Mouse (Mus musculus): Measurements from ENCODE around the gene Sec14l2. TPM values are rescaled to one million over a fixed set of nuclear protein-coding genes. Genes with fewer than 3 reads are reported as not detected.

The Sec14l2 gene
- polyA plus RNA-seq, 1 experiment, result 0.42 TPM

GRCm38 (mm10) chr11:4146381-4146780 is 23.2 kb upstream of the Sec14l2 start:
- WGBS, result 94% methylated on average over 6 of the region's 6 CpGs
- no peak for TF ChIP-seq CTCF (IDR thresholded peaks at IDR 0.05; ENCODE audit: borderline replicate concordance, control insufficient read depth, extremely low read depth, insufficient read depth, low read length, poor library complexity)
- TF ChIP-seq POLR2A (IDR thresholded peaks at IDR 0.05; ENCODE audit: control insufficient read depth, extremely low read depth, insufficient read depth, low read length, poor library complexity), result no peak
- no peak for DNase-seq
- H3K4me1 ChIP-seq (replicated peaks; ENCODE audit: control insufficient read depth, insufficient read depth, low read length), result no peaks in the 10 kb centered on the region
- H3K27me3 ChIP-seq (ENCODE audit: control insufficient read depth, insufficient read depth, low read length), result no peaks in the 10 kb centered on the region
- no peak overlapping the region for H3K4me3 ChIP-seq (ENCODE audit: control insufficient read depth, insufficient read depth, low read length)
- H3K36me3 ChIP-seq (ENCODE audit: control insufficient read depth, insufficient read depth, low read length), result no peaks in the 10 kb centered on the region
- H3K27ac ChIP-seq (ENCODE audit: control insufficient read depth, insufficient read depth, low read length), result no peak overlapping the region

DNA sequence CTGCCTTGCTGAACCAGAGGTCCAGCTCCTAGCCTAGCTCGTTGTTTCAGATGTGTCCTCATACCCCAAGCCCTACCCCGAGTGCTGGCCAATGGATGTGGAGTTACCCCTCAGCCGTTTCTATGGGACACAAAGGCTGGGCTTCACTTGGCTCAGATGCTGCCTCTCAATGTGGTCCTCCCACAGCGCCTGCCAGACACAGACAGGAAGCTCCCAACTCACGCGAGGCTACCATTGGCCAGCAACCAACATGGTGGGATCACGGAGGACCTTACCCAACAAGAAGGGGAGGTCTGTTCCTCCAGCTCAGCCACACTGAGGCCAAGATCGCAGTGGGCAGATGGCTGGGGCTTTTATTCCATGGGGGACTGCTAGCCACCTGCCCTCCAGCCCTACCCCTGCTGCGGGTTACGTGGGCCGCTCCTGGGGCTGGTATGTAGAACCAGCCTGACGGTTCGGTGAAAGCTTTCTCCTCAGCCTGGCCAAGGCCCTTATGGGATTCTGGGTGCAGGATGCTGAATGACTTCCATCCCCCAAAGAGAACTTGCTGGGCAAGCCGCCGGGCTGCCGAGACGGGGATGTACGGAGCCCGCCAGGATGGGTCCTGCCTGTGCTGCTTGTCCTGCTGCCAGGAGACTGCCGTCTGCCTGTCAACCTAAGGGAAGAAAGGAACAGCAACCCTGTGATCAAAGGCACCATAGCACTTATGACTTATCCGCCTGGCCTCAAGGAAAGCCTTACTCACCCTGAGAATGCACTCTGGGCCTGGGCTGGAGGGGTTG is 20.3 kb upstream of the Sec14l2 start:
- H3K4me1 ChIP-seq (replicated peaks; ENCODE audit: control insufficient read depth, insufficient read depth, low read length), result no peaks in the 10 kb centered on the region
- no peak for DNase-seq
- no peaks in the 10 kb centered on the region for H3K36me3 ChIP-seq (ENCODE audit: control insufficient read depth, insufficient read depth, low read length)
- H3K27me3 ChIP-seq (ENCODE audit: control insufficient read depth, insufficient read depth, low read length), result no peaks in the 10 kb centered on the region
- no peak overlapping the region for H3K4me3 ChIP-seq (ENCODE audit: control insufficient read depth, insufficient read depth, low read length)
- TF ChIP-seq POLR2A (IDR thresholded peaks at IDR 0.05; ENCODE audit: control insufficient read depth, extremely low read depth, insufficient read depth, low read length, poor library complexity), result no peak
- no peak for TF ChIP-seq CTCF (IDR thresholded peaks at IDR 0.05; ENCODE audit: borderline replicate concordance, control insufficient read depth, extremely low read depth, insufficient read depth, low read length, poor library complexity)
- 95% methylated on average over 21 of the region's 21 CpGs for WGBS
- H3K27ac ChIP-seq (ENCODE audit: control insufficient read depth, insufficient read depth, low read length), result no peak overlapping the region

GRCm38 (mm10) chr11:4142352-4142751 is 19.1 kb upstream of the Sec14l2 start:
- 97% methylated on average over 4 of the region's 4 CpGs for WGBS
- no peak for DNase-seq
- TF ChIP-seq POLR2A (IDR thresholded peaks at IDR 0.05; ENCODE audit: control insufficient read depth, extremely low read depth, insufficient read depth, low read length, poor library complexity), result no peak
- no peak for TF ChIP-seq CTCF (IDR thresholded peaks at IDR 0.05; ENCODE audit: borderline replicate concordance, control insufficient read depth, extremely low read depth, insufficient read depth, low read length, poor library complexity)
- H3K4me3 ChIP-seq (ENCODE audit: control insufficient read depth, insufficient read depth, low read length), result no peak overlapping the region
- H3K4me1 ChIP-seq (replicated peaks; ENCODE audit: control insufficient read depth, insufficient read depth, low read length), result no peaks in the 10 kb centered on the region
- H3K27me3 ChIP-seq (ENCODE audit: control insufficient read depth, insufficient read depth, low read length), result no peaks in the 10 kb centered on the region
- no peaks in the 10 kb centered on the region for H3K36me3 ChIP-seq (ENCODE audit: control insufficient read depth, insufficient read depth, low read length)
- H3K27ac ChIP-seq (ENCODE audit: control insufficient read depth, insufficient read depth, low read length), result no peak overlapping the region

DNA sequence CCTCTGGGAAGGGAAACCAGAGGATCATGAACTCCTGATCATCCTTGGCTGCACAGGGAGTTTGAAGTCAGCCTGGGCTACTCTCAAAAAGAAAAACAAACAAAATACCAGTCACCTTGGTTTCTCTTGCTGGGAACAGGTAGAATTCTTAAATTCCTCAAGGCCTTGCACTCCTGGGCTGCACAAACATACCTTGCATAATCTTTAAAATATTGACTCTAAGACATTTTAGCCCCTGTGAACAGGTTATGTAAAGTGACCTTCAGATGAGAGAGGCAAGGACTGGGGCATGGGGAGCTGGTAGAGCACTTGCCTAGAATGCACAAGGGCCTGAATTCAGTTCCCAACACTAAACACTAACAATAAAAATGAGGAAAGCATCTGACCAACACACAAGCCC is 18.3 kb upstream of the Sec14l2 start:
- no peak for TF ChIP-seq CTCF (IDR thresholded peaks at IDR 0.05; ENCODE audit: borderline replicate concordance, control insufficient read depth, extremely low read depth, insufficient read depth, low read length, poor library complexity)
- TF ChIP-seq POLR2A (IDR thresholded peaks at IDR 0.05; ENCODE audit: control insufficient read depth, extremely low read depth, insufficient read depth, low read length, poor library complexity), result no peak
- Histone ChIP-seq H3K4me1 (replicated peaks; ENCODE audit: control insufficient read depth, insufficient read depth, low read length) (no peaks in the 10 kb centered on the region; the same call in 1 of the 2 replicates), H3K4me3 (ENCODE audit: control insufficient read depth, insufficient read depth, low read length) (no peak overlapping the region), H3K27me3 (ENCODE audit: control insufficient read depth, insufficient read depth, low read length) (no peaks in the 10 kb centered on the region), H3K27ac (ENCODE audit: control insufficient read depth, insufficient read depth, low read length) (no peak overlapping the region), H3K36me3 (ENCODE audit: control insufficient read depth, insufficient read depth, low read length) (no peaks in the 10 kb centered on the region)
- no peak for DNase-seq

DNA sequence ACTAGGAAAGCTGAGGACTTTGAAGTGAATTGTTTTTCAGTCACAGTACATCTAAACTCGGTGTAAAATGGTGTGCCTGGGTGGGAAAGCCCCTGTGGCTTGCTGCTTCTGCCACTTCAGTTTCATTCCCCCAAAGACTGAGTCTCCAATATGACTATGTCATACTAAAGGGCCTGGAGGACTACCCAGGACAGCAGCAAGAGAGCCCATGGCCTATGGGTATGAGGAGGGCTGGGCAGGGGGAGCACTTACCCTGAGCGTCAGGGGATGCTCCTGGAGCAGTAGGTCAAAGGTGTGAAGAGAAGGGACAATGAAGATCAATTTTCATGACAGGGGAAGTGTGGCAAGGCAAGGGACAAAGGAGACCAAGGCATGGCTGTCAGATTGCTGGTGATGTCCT is 15.7 kb upstream of the Sec14l2 start:
- Histone ChIP-seq H3K36me3 (ENCODE audit: control insufficient read depth, insufficient read depth, low read length) (no peaks in the 10 kb centered on the region), H3K4me1 (replicated peaks; ENCODE audit: control insufficient read depth, insufficient read depth, low read length) (peaks cover 10% of the 10 kb centered on the region), H3K27ac (ENCODE audit: control insufficient read depth, insufficient read depth, low read length) (no peak overlapping the region), H3K27me3 (ENCODE audit: control insufficient read depth, insufficient read depth, low read length) (no peaks in the 10 kb centered on the region), H3K4me3 (ENCODE audit: control insufficient read depth, insufficient read depth, low read length) (no peak overlapping the region)
- TF ChIP-seq CTCF (IDR thresholded peaks at IDR 0.05; ENCODE audit: borderline replicate concordance, control insufficient read depth, extremely low read depth, insufficient read depth, low read length, poor library complexity) (no peak), POLR2A (IDR thresholded peaks at IDR 0.05; ENCODE audit: control insufficient read depth, extremely low read depth, insufficient read depth, low read length, poor library complexity) (no peak)
- WGBS, result 89% methylated on average over 2 of the region's 2 CpGs
- DNase-seq, result no peak

- Histone ChIP-seq H3K27me3 (ENCODE audit: control insufficient read depth, insufficient read depth, low read length) (no peaks in the 10 kb centered on the region), H3K36me3 (ENCODE audit: control insufficient read depth, insufficient read depth, low read length) (no peaks in the 10 kb centered on the region), H3K4me3 (ENCODE audit: control insufficient read depth, insufficient read depth, low read length) (peak within 1 kb of the TSS; percentile 97), H3K27ac (ENCODE audit: control insufficient read depth, insufficient read depth, low read length) (no peak within 1 kb of the TSS), H3K4me1 (replicated peaks; ENCODE audit: control insufficient read depth, insufficient read depth, low read length) (peaks cover 10% of the 10 kb centered on the region)
- TF ChIP-seq POLR2A (IDR thresholded peaks at IDR 0.05; ENCODE audit: control insufficient read depth, extremely low read depth, insufficient read depth, low read length, poor library complexity) (peak; percentile 24; the same call in 1 of the 2 replicates), CTCF (IDR thresholded peaks at IDR 0.05; ENCODE audit: borderline replicate concordance, control insufficient read depth, extremely low read depth, insufficient read depth, low read length, poor library complexity) (0 out of 2 replicates have a peak, but pooled peaks have one; percentile 4)
- 3% methylated on average over 63 of the region's 66 CpGs for WGBS
- peak; percentile 84 for DNase-seq
Observed at GRCm38 (mm10) chr11:4134986-4135935, 12.0 kb upstream of the Sec14l2 start, which contains the start of gene Rnf215. Rnf215 (plus strand) TSS chr11:4135202.

Data from thymus, adult 2 months (tissue).